Mouse (Mus musculus) MEL (cell line): Measurements from ENCODE around the gene Rbm5.

Experiments used
- CTCF ChIP-seq, 3 experiments: IDR thresholded peaks in 2 of 3; conservative IDR thresholded peaks in 1 of 3; 2 replicates each; pipeline ENCODE4 v1.5.1; 2011 to 2012; ENCODE audit warnings: low read length in 3 of 3, low read depth in 2 of 3, mild to moderate bottlenecking in 2 of 3, improper control_type of control experiment in 1 of 3, inconsistent platforms in 1 of 3, mixed read lengths in 1 of 3, moderate library complexity in 1 of 3; ENCODE audit not compliant: control insufficient read depth in 1 of 3, insufficient read depth in 1 of 3, poor library complexity in 1 of 3, severe bottlenecking in 1 of 3
- E2F4 ChIP-seq: IDR thresholded peaks from 2 replicates; pipeline ENCODE4 v1.6.1; 2011; ENCODE audit warnings: low read depth, low read length, improper control_type of control experiment, borderline replicate concordance
- POLR2A ChIP-seq, 2 experiments: IDR thresholded peaks; 2 replicates each; pipeline ENCODE4 v1.6.1; 2011 to 2012; ENCODE audit warnings: low read length in 2 of 2, mild to moderate bottlenecking in 2 of 2, control low read depth in 1 of 2, improper control_type of control experiment in 1 of 2, low read depth in 1 of 2, moderate library complexity in 1 of 2; ENCODE audit not compliant: control insufficient read depth in 1 of 2, insufficient read depth in 1 of 2, poor library complexity in 1 of 2
- RCOR1 ChIP-seq: IDR thresholded peaks from 2 replicates; pipeline ENCODE4 v1.6.1; 2012; ENCODE audit warnings: low read depth, mild to moderate bottlenecking, inconsistent platforms, low read length, improper control_type of control experiment
- ZMIZ1 ChIP-seq: IDR thresholded peaks from 2 replicates; pipeline ENCODE4 v1.6.1; 2012; ENCODE audit warnings: low read depth, mild to moderate bottlenecking, inconsistent platforms, low read length, improper control_type of control experiment, moderate library complexity

GRCm38 (mm10) chr9:107701594-107701993 lies 69.2 kb downstream of the Rbm5 start:
- TF ChIP-seq ZMIZ1 (no peak), RCOR1 (no peak), CTCF (IDR thresholded peaks at IDR 0.05 in 2 of 3, conservative IDR thresholded peaks at IDR 0.05 in 1 of 3; ENCODE audit: control insufficient read depth in 1 of 3, insufficient read depth in 1 of 3, low read depth in 2 of 3, low read length in 3 of 3, poor library complexity in 1 of 3, severe bottlenecking in 1 of 3) (no peak), E2F4 (no peak), POLR2A (IDR thresholded peaks at IDR 0.05; ENCODE audit: control insufficient read depth in 1 of 2, insufficient read depth in 1 of 2, low read depth in 1 of 2, low read length in 2 of 2, poor library complexity in 1 of 2) (no peak)
